Mouse (Mus musculus) left cerebral cortex, adult 2 months (tissue): ENCODE results near the gene Smurf2. TPM values are rescaled to one million over a fixed set of nuclear protein-coding genes. Genes with fewer than 3 reads are reported as not detected.

Experiments used
- DNase-seq, 2 experiments: peaks; one replicate each; pipeline ENCODE4 v3.0.0; 2021 to 2022; ENCODE audit warnings: low spot score in 2 of 2, mixed read lengths in 1 of 2; ENCODE audit errors: extremely low spot score in 1 of 2
- H3K27ac ChIP-seq: fragments of 200-600 bp; 2 replicates; pipeline ENCODE4 v1.8.1; 2022
- H3K4me3 ChIP-seq: fragments of 200-600 bp; 2 replicates; pipeline ENCODE4 v1.8.1; 2022
- CTCF ChIP-seq: fragments of 200-600 bp; IDR thresholded peaks from 2 replicates; pipeline ENCODE4 v1.8.1; 2022; ENCODE audit warnings: antibody characterized with exemption, mild to moderate bottlenecking, moderate library complexity
- intact Hi-C: fragments of 180-260 bp; cut with DNase I; formaldehyde crosslinking; loops from one replicate; pipeline ENCODE4 v1.15.1; 2025
- microRNA-seq, 2 experiments: library from miRNA; unstranded; fragments of <30 nt; microRNA quantifications; one replicate each; pipeline ENCODE4 v1.2.0; 2021
- total RNA-seq, 2 experiments: library from RNA; stranded (reverse); gene quantifications; 2 replicates each; pipeline ENCODE4 v1.2.3; 2021

The Smurf2 gene
- total RNA-seq, 2 experiments from 2014 or later: 25.7 to 28.3 TPM

- intact Hi-C loops: no loop called here
- H3K27ac ChIP-seq: peak overlapping the region; percentile 86; the same call in 1 of the 2 replicates
- no peak for DNase-seq
- TF ChIP-seq CTCF: no peak
- peak overlapping the region; percentile 55 for H3K4me3 ChIP-seq
Observed at GRCm38 (mm10) chr11:106780089-106780425, 140.5 kb downstream of the Smurf2 start.

- H3K27ac ChIP-seq: peak within 1 kb of the TSS; percentile 86
- peak; percentile 89 to 90 for DNase-seq
- TF ChIP-seq CTCF: no peak
- H3K4me3 ChIP-seq: peak within 1 kb of the TSS; percentile 55
- intact Hi-C loops: no loop called here
Observed at GRCm38 (mm10) chr11:106779388-106780088, 141.0 kb downstream of the Smurf2 start, which contains the start of gene Polg2. Polg2 (minus strand) TSS chr11:106779537.

GRCm38 (mm10) chr11:106778589-106779387, 141.7 kb downstream of the Smurf2 start:
- Histone ChIP-seq H3K27ac (peak overlapping the region; percentile 86), H3K4me3 (peak overlapping the region; percentile 55)
- intact Hi-C loops: no loop called here
- DNase-seq: no peak
- TF ChIP-seq CTCF: no peak

- Histone ChIP-seq H3K4me3 (no peak overlapping the region), H3K27ac (no peak overlapping the region)
- DNase-seq: no peak
- intact Hi-C loops: no loop called here
- no peak for TF ChIP-seq CTCF
Observed at GRCm38 (mm10) chr11:106778132-106778531, 142.4 kb downstream of the Smurf2 start.

- intact Hi-C loops: no loop called here
- Histone ChIP-seq H3K4me3 (no peak overlapping the region), H3K27ac (no peak overlapping the region)
- no peak for TF ChIP-seq CTCF
- DNase-seq: no peak
Observed at GRCm38 (mm10) chr11:106777395-106777794, 143.1 kb downstream of the Smurf2 start.

- H3K4me3 ChIP-seq: no peak overlapping the region
- intact Hi-C loops: no loop called here
- DNase-seq: no peak
- no peak for TF ChIP-seq CTCF
- no peak overlapping the region for H3K27ac ChIP-seq
Observed at GRCm38 (mm10) chr11:106776960-106777359, 143.6 kb downstream of the Smurf2 start.

- no peak overlapping the region for H3K27ac ChIP-seq
- no peak for TF ChIP-seq CTCF
- H3K4me3 ChIP-seq: no peak overlapping the region
- no peak for DNase-seq
- intact Hi-C loops: no loop called here
Observed at GRCm38 (mm10) chr11:106773061-106773460, 147.5 kb downstream of the Smurf2 start.

GRCm38 (mm10) chr11:106770195-106770974, 150.1 kb downstream of the Smurf2 start:
- DNase-seq: peak in 1 of 2 experiments; percentile 8
- Histone ChIP-seq H3K4me3 (no peak overlapping the region), H3K27ac (no peak overlapping the region)
- peak; percentile 30 for TF ChIP-seq CTCF
- intact Hi-C loops: no loop called here

Small RNA genes within 50 kb of the gene (microRNA-seq; reads per million reads assigned to microRNA genes)
- 0 reads per million in 2 experiments for gene Gm25994
- gene Gm27322: 1.2 to 1.9 reads per million in 2 experiments
- 25.1 to 26.5 reads per million in 2 experiments for gene Mir3064

Other genes starting within 250 kb of the Smurf2 start
- gene Pecam1, start 170.1 kb downstream of the Smurf2 start, total RNA-seq: 10 to 100 TPM; 17.3 to 22.0 TPM
- gene Milr1, start 169.5 kb downstream of the Smurf2 start, total RNA-seq: under 1 TPM in 1 of 2 experiments, not detected in 1; 0.44 TPM
- gene Polg2, start 141.2 kb downstream of the Smurf2 start, total RNA-seq: 1 to 10 TPM; 3.2 to 4.2 TPM
- 100 to 1,000 TPM; 652 to 679 TPM for gene Ddx5, start 131.5 kb downstream of the Smurf2 start, total RNA-seq
- 10 to 100 TPM; 12.6 to 15.1 TPM for gene Cep95, start 131.5 kb downstream of the Smurf2 start, total RNA-seq
- 10 to 100 TPM; 20.6 to 31.7 TPM for gene Kpna2, start 78.8 kb upstream of the Smurf2 start, total RNA-seq
- 1 to 10 TPM; 2.7 to 3.3 TPM for gene 1810010H24Rik, start 105.0 kb upstream of the Smurf2 start, total RNA-seq
- 10 to 100 TPM; 67.3 to 68.2 TPM for gene Bptf, start 211.4 kb upstream of the Smurf2 start, total RNA-seq